Mouse (Mus musculus) lung, adult 2 months (tissue): ENCODE results near the gene Nipsnap3b. TPM values are rescaled to one million over a fixed set of nuclear protein-coding genes. Genes with fewer than 3 reads are reported as not detected.

Experiments used
- DNase-seq: peaks from one replicate; pipeline ENCODE4 v3.0.0; 2022
- H3K4me1 ChIP-seq: fragments of 200-500 bp; 2 replicates; pipeline ENCODE4 v1.6.1; 2011; ENCODE audit warnings: low read length; ENCODE audit not compliant: control insufficient read depth, insufficient read depth
- H3K4me3 ChIP-seq: fragments of 200-500 bp; replicated peaks from 2 replicates; pipeline ENCODE3; 2011; ENCODE audit warnings: low read depth, mild to moderate bottlenecking, control low read depth, low read length; ENCODE audit errors: extremely low read depth
- CTCF ChIP-seq: fragments of 200-500 bp; IDR thresholded peaks from 2 replicates; pipeline ENCODE4 v1.5.1; 2011; ENCODE audit warnings: mild to moderate bottlenecking, low read length, control low read depth; ENCODE audit not compliant: insufficient read depth
- POLR2A ChIP-seq: fragments of 200-500 bp; IDR thresholded peaks from 2 replicates; pipeline ENCODE4 v1.6.1; 2011; ENCODE audit warnings: low read depth, mild to moderate bottlenecking, control low read depth, low read length, borderline replicate concordance; ENCODE audit errors: extremely low read depth
- WGBS: fragments of 180-500 bp; shearing (Covaris S2); methylation state at CpG from one replicate; pipeline ENCODE4 v1.1.7; 2018; 5-methylcytosine and 5-hydroxymethylcytosine counted together
- polyA plus RNA-seq: library from polyadenylated mRNA; depleted of rRNA; stranded (reverse); fragments of >200 nt; gene quantifications from 2 replicates; pipeline ENCODE4 v1.2.3, GENCODE M21; 2012; rRNA removed

Nipsnap3b gene
- polyA plus RNA-seq, 1 experiment = 20.3 TPM

DNA sequence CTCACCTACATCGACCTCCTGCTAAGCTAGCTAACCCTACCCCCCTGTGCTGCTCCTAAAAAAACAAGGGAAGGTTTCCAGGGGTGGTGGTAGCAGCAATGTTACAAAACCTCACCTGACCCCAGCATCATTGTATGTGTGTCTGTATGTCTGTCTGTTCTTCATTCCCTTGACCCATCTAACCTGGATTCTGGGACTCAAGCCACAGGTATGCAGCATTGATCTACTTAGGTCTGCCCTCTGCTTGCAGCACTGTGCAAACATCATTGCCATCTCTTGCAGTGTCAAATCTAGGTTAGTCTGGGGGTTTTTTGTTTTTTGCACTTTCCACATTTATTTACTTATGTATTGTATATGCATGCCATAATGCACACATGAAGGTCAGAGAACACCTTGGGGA, 6.7 kb downstream of the Nipsnap3b start:
- DNase-seq = no peak
- H3K4me1 ChIP-seq = no peaks in the 10 kb centered on the region
- 94% methylated on average over 1 of the region's 1 CpGs for WGBS

DNA sequence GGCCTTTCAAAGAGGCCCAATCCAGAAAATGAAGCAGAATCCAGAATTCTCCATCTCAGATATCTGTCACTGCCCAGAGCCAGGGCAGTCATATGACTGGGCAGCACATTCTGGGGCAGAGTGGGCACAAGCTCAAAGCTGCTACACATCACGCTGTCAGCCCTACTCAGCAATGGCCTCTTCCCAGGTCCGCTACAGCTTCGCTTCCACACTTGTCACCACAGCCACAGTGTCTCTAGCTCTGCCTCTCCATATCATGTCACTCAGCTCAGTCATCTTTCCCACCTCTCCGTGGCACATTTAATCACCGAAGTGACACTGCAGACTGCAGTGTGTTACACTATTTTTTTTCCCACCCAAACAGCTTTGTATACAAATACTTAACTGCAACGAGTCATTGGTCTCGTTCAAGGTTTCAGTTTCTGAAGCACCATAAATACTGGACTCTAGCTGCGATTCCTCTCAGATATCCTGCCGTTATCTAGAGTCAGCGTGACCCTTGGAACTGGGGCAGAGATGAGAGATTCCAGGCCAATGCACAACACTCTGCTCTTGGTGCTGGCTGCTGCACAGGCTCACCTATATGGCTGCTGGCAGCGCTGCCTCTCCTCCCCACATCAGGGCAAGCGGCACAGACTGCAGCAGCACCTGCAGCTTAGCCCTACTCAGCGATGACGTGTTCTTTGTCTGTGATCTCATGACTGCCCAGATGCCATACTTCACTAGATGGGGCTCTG, 11.7 kb downstream of the Nipsnap3b start:
- WGBS = 90% methylated on average over 14 of the region's 14 CpGs
- H3K4me3 ChIP-seq = no peak overlapping the region
- no peak for TF ChIP-seq POLR2A
- no peak for TF ChIP-seq CTCF
- no peak for DNase-seq
- no peaks in the 10 kb centered on the region for H3K4me1 ChIP-seq

More for the DNA sequence above, 6.7 kb downstream of the Nipsnap3b start:
- TF ChIP-seq CTCF (no peak), POLR2A (no peak)
- no peak overlapping the region for H3K4me3 ChIP-seq

DNA sequence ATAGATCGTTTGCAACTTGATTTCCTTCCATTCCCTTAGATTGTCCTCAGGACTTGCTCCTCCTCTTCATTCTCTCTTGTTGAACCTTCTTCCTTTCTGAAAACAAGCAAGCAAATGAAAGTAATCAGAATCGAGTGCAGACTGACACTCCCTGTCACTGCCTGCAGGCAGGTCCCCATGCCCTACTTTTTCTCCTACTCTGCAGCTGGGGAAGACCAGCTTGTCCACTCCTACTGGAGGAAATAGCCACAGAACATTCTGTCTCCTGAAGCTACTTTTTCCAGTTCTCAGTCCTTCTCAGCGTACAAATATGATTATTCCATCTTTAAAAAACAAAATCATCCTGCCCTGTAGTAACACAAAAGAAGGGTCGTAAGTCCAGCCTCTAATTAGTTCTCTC, 12.7 kb downstream of the Nipsnap3b start:
- Histone ChIP-seq H3K4me3 (no peak overlapping the region), H3K4me1 (no peaks in the 10 kb centered on the region)
- no peak for DNase-seq
- no peak for TF ChIP-seq CTCF
- no peak for TF ChIP-seq POLR2A
- 84% methylated on average over 4 of the region's 4 CpGs for WGBS

DNA sequence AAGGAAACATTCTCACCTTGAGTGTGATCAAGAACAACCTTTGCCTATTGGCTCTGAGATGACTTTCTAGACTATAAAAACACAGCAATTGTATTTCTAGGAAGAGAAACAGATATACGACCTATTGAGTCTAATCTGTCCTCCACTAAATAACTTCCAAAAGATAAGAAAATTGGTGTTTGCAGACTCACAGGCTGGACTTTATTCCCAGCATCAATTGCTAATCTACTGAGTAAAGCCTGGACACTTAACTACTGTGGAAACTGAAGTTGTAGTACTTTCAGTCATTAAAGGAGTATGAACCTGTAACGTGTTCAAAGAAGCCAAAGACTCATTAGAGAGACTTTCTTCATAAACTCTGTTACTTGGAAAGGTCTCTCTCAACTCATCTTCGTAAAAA, 16.1 kb downstream of the Nipsnap3b start:
- H3K4me1 ChIP-seq = no peaks in the 10 kb centered on the region
- no peak overlapping the region for H3K4me3 ChIP-seq
- WGBS = 75% methylated on average over 3 of the region's 3 CpGs
- DNase-seq = no peak
- TF ChIP-seq CTCF = no peak
- no peak for TF ChIP-seq POLR2A

DNA sequence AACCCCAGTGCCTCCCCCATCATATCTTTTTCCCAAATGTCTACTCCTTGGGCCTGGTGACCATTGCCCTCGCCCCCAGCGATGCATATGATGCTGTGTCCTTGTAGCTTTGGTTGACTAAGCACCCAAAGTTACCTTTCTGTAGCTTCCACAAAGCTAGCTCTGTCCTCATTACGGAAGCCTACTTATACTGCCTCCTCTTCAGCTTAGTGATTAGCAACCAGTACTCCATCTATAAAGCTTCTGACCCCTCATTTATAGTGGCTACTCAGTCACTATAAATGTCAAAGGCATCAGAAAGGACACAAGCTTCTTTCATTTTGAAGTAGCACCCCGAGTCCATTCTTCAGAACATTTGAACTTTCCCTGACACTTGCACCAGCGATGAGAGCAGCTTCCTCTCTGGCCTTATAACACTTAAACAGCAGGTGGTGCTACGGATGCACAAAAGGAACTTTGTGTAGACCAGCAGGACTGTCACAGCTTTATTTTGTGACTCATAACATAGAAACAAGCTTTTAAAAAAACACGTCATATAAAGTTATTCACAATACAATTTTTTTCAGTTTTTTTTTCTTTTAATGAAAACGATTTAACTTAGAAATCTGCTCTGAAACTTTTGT, 18.8 kb downstream of the Nipsnap3b start:
- H3K4me3 ChIP-seq = no peak overlapping the region
- no peak for DNase-seq
- no peaks in the 10 kb centered on the region for H3K4me1 ChIP-seq
- TF ChIP-seq POLR2A (no peak), CTCF (peak; percentile 34)
- WGBS = 52% methylated on average over 8 of the region's 8 CpGs

DNA sequence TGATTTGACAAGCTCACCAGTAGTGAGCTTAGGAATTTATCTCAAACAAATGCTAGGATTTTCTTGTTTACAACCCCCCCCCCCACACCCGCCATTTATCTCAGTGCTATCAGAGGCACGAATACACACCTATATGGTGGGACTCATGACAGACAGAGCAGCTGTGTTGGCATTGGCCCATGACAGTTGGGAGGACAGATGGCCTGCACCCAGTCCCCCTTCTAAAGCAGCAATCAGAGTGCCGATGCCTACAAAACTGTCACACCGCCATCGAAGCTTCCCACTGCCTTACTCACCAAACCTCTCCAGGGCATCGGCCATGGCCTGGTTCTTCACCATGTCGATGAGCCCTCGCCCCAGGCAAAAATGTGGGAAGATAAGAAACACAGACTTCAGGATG, 32.1 kb downstream of the Nipsnap3b start:
- Histone ChIP-seq H3K4me1 (no peaks in the 10 kb centered on the region), H3K4me3 (no peak overlapping the region)
- no peak for DNase-seq
- WGBS = 91% methylated on average over 8 of the region's 8 CpGs
- TF ChIP-seq POLR2A (no peak), CTCF (no peak)

DNA sequence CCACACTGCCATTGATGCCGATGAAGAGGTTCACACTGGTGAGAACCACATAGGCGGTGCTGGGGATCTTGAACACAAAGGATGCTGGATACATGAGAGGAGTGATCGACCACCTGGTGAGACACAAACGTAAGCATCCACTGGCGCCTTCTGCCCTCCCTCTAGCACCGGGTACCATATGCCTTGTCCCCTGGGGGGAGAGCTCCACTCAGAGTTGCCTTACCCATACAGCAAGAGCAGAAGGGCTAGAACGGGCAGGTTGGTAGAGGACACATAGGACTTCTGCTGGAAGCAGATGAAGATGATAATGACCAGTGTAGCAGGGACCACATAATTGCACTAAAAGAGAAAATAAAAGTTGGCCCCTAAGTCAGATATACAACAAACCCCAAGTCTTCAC, 34.1 kb downstream of the Nipsnap3b start:
- DNase-seq = no peak
- 92% methylated on average over 7 of the region's 7 CpGs for WGBS
- Histone ChIP-seq H3K4me3 (no peak overlapping the region), H3K4me1 (no peaks in the 10 kb centered on the region)
- no peak for TF ChIP-seq POLR2A
- TF ChIP-seq CTCF = no peak

DNA sequence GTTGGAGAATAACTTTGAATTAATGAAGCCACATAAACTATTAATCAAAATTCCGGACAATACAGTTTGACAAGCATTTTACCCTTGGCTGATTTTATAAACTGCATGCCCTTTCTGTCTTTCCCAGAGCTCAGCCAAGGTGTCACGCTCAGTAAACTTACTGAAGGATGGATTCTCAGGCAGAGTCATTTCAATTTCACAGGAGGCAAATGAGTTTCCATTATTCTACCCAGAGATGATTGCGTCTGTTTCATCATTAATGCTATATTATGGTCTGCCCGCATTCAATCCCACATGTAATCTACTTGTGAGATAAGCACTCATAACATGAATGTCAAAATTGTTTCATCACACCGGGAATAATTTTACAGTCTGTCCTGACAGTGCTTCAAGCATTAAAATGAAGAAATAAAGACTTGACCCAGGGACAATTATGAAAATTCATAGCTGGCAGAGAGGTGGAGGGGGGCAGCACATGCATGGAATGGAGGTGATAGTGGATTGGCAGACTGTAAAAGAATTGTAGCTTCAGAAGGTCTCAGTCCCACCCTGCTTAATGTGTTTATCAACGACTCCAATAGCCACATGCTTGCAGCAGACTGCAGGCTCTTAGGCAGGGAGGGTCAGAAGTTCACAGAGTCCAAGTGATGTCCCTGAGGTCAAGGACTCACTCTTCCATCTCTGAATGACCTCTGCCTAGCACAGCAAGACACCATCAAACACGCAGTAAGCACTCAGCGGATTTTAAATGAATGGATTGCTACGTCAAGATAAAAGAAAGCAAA, 34.8 kb downstream of the Nipsnap3b start:
- Histone ChIP-seq H3K4me3 (no peak overlapping the region), H3K4me1 (no peaks in the 10 kb centered on the region)
- 72% methylated on average over 9 of the region's 9 CpGs for WGBS
- no peak for DNase-seq
- TF ChIP-seq CTCF (no peak), POLR2A (no peak)

DNA sequence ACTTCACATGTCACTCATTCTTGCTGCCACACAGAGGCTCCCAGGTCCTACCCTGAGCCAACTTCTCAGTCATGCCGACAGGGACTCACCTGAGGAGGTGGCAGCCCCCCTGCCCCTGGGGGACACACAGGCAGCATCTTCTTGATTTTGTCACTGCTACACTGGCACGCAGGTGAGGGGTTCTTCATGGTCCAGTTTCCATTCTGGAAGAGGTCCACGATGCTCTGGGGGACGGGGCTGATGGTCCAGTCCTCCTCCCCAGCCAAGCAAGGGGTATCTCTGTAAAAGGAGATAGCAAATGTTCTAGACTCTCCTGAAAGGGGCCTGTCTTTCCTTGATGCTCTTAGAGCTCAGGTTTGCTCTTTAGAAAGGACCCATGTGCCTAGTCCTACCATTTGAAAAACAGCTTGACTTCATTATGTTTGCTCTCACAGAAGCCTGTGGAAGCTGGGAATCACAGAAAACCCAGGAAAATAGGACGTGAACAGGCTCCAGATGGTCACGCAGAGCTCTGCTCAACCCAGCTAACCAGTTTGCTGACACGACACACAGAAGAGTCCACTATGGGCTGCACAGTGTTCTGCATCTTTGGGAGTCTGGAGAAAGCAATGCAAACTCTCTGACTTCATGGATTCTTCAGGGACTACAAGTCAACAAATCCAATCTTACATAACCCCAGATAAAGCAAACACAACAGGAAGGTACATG, 50.8 kb downstream of the Nipsnap3b start:
- no peak overlapping the region for H3K4me3 ChIP-seq
- 89% methylated on average over 7 of the region's 7 CpGs for WGBS
- no peaks in the 10 kb centered on the region for H3K4me1 ChIP-seq
- no peak for DNase-seq
- no peak for TF ChIP-seq POLR2A
- no peak for TF ChIP-seq CTCF

Other genes starting within 250 kb of the Nipsnap3b start
- gene Olfr275, start 197.3 kb upstream of the Nipsnap3b start, polyA plus RNA-seq = not detected in 2 replicates
- not detected in 2 replicates for gene Olfr273, start 152.6 kb upstream of the Nipsnap3b start, polyA plus RNA-seq
- not detected in 2 replicates for gene Olfr272, start 92.7 kb upstream of the Nipsnap3b start, polyA plus RNA-seq
- gene Olfr270, start 47.3 kb upstream of the Nipsnap3b start, polyA plus RNA-seq = not detected in 2 replicates
- gene Nipsnap3a, start 22.6 kb upstream of the Nipsnap3b start, polyA plus RNA-seq = not detected in 2 replicates
- 7.8 and 13.2 TPM in 2 replicates for gene Abca1, start 148.0 kb downstream of the Nipsnap3b start, polyA plus RNA-seq